Mouse (Mus musculus) WW6 (cell line): ENCODE results near the gene 9430097D07Rik.

Experiments
- DNase-seq: peaks from one replicate; pipeline ENCODE4 v3.0.0-alpha.2; 2013; ENCODE audit warnings: low read depth, low spot score

Gene 9430097D07Rik

DNA sequence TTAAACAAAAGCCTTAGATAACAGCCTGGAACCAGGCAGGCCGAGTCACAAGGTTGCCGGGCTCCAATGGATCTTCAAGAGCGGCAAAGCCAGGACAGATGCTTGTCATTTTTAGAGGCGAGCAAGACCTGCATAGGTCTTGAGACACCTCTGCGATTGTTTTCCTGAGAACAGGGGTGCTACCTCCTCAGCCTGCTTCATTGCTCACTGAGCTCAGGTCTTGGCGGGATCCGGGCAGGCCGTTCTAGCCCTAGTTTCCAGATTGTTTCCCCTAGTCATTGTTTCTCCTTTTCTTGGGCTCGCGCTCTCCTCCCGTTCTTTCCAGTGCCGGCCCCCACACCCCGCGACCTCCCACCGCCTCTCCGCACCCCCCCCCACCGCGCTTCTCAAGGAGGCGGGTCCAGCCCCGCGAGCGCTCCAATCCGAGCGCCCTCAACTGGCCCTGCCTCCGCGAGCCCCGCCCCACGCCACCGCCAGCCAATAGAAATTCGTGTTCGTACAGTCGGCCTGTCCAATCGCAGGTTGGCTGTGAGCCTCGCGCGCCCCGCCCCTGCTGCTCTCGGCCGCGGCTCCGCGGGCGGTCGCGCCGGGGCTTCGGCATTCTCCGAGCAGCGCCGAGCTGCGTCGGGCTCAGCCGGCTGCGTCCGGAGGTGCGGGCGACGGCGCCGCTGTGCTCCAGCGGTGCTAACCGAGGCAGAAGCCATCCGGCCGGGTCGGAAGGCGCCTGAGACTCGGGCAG is 40.6 kb downstream of the 9430097D07Rik start, which contains the start of gene Fam102a:
Fam102a (plus strand) TSS at position 600 of the 739 bp plus-strand sequence.
- DNase-seq = peak; percentile 81

DNA sequence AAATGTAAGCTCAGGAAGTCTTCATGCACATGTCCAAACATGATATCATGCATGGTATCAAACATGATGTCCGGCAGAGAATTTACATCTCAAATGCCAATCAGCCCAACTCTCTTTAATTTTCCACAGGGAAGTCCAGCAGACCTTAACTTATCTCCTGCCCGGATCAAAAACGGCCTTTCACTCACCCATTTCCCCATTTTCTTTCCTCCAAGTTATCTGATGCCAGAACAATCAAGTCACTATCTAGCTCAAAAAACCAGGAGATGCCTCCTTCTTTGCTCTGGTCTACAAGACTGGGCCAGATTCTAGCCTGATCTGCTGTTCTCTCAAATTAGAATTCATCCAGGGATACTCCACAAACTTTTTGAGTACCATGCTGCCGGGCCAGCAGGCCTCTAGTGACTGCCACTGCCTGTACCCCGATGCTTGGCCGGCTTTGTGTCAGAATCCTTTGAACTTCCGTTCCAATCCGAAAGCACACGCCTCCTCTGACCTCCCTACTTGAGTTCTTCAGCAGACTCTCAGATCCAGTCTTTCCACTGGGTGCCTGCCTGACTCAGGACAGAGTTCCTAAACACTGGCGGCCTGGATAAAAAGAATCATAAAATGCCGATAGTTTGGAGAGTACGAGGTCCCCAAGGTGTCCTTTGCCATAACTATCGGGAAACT is 41.3 kb downstream of the 9430097D07Rik start:
- DNase-seq = no peak

GRCm38 (mm10) chr2:32533163-32533562 is 42.3 kb downstream of the 9430097D07Rik start:
- DNase-seq = no peak

GRCm38 (mm10) chr2:32530479-32530878 is 45.0 kb downstream of the 9430097D07Rik start:
- no peak for DNase-seq

- no peak for DNase-seq
Measured at GRCm38 (mm10) chr2:32528326-32528725, 47.2 kb downstream of the 9430097D07Rik start.

- no peak for DNase-seq
Measured at GRCm38 (mm10) chr2:32527468-32527966, 48.0 kb downstream of the 9430097D07Rik start.

- DNase-seq = no peak
Measured at GRCm38 (mm10) chr2:32525816-32526215, 49.7 kb downstream of the 9430097D07Rik start.

- no peak for DNase-seq
Measured at GRCm38 (mm10) chr2:32524536-32525031, 50.9 kb downstream of the 9430097D07Rik start.
